Mouse (Mus musculus): ENCODE data around the gene Tgm3.

DNA sequence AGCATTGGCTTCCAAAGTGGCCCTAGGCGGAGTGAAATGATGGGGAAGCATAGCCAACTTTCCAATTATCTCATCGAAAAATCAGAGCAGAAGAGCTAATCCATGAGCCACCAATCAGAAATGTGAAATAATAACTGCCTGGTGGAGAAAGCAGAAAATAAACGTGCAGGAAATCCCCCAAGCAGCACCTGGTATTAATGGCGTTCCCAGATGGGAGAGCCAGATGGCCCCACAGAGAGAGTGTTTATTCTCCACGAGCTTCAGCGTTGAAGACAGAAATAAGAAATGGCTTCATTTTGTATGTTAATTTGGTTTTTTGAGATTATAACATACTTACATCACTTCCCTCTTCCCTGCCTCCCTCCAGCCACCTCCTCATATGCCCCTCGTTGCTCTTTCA, 13.7 kb upstream of the Tgm3 start:
- TF ChIP-seq CTCF (IDR thresholded peaks at IDR 0.05; ENCODE audit: control insufficient read depth, insufficient read depth, low read length) (no peak), POLR2A (IDR thresholded peaks at IDR 0.05; ENCODE audit: borderline replicate concordance, control insufficient read depth, low read depth, low read length) (no peak)

All from bone marrow, adult 2 months (tissue).